Mouse (Mus musculus) layer of hippocampus, adult 9-11 months (tissue): Measurements from ENCODE around the gene Rasgef1b.

Experiments used
- DNase-seq: peaks from one replicate; pipeline ENCODE4 v3.0.0; 2022

Rasgef1b gene

GRCm38 (mm10) chr5:99434226-99434625, 294.6 kb downstream of the Rasgef1b start:
- DNase-seq, result no peak

GRCm38 (mm10) chr5:99432471-99432870, 296.4 kb downstream of the Rasgef1b start:
- no peak for DNase-seq

DNA sequence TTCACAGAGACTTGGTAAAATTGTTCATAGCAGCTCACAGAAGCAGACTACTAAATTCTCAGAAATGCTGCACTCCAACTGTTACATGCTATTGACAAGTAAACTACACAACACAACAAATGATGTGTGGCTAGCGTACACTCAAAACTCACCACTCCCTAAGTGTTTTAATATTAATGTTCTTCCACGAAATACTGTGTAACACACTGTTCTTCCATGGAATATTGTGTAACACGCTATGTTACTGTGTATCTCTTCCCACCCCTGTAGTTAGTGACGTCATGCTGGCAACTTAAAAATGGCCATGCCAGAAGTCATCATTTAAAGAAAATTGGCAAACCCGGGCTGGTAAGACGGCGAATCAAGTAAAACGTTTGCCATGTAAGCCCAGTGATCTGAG, 299.6 kb downstream of the Rasgef1b start:
- DNase-seq, result no peak

DNA sequence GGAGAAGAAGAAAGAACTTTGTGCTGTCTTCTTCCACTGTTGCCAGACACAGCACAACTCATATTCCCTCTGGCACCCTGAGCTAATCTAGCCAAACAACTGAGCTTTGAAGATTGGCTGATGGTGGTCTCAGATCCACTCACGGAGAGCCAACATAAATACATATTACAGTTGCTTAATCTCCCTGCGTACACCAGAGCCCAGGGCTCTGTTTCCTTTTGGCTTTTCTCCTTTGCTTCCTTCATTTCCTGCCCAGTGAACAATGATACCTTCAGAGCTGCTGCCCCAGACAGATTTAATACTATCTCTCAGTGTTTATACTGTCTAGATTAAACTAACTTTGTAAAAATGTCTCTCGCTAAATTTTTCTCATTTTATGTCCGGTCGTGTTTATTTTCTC, 300.2 kb downstream of the Rasgef1b start:
- DNase-seq, result no peak

DNA sequence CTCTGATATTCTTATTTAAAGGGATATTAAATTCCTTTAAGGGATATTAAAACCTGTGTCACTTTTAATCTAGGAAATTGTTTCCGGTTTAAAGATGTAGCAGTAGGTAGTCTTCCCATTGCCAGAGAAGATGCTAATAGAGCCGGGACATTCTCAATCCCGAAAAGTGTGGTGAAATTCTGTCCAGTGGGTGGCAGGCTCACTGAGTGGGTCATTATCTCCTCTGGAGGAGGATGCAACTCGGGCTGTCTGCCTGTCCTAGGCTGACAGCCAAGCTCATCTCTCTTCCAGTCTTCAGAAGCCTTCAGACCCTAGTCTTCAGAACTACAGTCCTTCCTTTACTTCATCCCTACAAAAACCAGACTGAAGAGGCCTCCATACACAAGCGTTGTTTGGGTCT, 305.6 kb downstream of the Rasgef1b start:
- DNase-seq, result no peak

GRCm38 (mm10) chr5:99422856-99423255, 306.0 kb downstream of the Rasgef1b start:
- DNase-seq, result no peak

GRCm38 (mm10) chr5:99422092-99422491, 306.8 kb downstream of the Rasgef1b start:
- DNase-seq, result no peak

- no peak for DNase-seq
Measured at GRCm38 (mm10) chr5:99419872-99420271, 309.0 kb downstream of the Rasgef1b start.

GRCm38 (mm10) chr5:99416902-99417301, 312.0 kb downstream of the Rasgef1b start:
- DNase-seq, result no peak

GRCm38 (mm10) chr5:99415676-99416075, 313.2 kb downstream of the Rasgef1b start:
- DNase-seq, result no peak

DNA sequence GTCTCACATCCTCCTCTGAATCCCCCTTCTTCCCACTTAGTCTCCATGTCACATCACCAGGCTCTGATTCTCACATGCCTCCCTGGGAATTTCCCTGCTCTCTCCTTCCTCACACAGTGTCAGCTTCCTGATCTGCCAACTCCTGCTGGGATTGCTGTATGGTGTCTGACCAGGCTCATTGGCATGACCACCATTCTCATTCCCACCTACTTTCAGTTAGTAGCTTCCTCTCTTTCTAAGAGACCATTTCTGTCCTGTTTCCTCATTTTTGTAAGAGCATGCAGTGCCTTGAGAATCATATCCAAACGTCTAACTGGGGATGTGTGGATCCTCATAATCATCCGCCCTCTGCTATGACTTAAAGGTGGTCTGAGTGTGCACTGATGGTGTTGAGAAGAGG, 313.8 kb downstream of the Rasgef1b start:
- DNase-seq, result no peak

- no peak for DNase-seq
Measured at GRCm38 (mm10) chr5:99414293-99414692, 314.6 kb downstream of the Rasgef1b start.

GRCm38 (mm10) chr5:99413851-99414250, 315.0 kb downstream of the Rasgef1b start:
- no peak for DNase-seq

- DNase-seq, result peak; percentile 10
Measured at GRCm38 (mm10) chr5:99413391-99413790, 315.5 kb downstream of the Rasgef1b start.

DNA sequence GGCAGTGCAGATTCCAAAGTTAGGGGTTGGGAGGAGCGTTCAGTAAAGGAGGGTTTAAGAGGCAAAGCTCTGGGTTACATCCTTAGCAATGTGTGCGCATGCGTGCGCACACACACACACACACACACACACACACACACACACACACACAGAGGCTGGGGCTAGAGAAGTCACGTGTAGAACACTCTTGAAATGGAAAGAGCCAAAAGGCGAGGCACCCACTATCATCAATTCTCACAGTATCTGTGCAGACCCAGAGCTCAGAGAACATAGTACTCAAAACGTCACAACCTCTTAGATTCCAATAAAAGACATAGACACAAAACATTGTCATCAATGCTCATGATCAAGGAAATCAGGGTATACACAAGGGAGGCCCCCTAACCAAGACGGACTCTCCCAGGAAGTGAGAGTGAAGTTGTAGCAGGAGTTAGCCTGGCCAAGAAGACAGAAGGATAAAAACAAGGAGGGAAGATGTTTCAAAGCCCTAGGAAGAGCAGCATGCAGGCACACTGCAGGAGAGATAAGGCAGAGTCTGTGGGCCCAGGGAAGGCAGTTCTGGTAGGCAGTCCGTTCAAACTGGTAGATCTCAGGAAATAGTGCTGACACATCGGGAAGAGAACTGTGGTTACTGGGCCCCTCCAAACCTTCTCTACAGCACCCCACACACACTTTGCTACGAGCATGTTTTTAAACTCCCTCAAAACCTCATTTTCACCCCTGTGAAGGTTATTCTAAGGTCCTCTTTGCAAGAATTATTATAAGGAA, 324.3 kb downstream of the Rasgef1b start:
- no peak for DNase-seq

DNA sequence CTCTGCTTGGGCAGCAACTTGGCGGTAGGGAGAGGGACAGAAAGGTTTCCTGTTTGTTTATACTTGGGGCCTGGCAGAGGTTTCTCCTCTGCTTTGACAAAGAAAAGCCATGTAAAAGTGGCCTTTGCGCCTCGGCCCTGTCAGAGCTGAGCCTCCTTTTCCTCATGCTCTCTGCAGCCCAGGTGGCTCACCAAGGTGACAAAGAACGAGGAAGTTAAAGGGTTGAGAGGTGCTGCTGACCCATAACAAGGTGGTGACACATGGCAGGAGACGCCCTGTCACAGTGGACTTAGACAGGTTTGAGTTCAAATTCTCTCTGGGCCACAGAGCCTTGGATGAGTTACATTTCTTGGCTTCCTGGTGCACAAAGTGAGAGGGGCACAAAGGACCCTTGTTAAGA, 325.5 kb downstream of the Rasgef1b start:
- no peak for DNase-seq

GRCm38 (mm10) chr5:99402784-99403183, 326.1 kb downstream of the Rasgef1b start:
- DNase-seq, result no peak

DNA sequence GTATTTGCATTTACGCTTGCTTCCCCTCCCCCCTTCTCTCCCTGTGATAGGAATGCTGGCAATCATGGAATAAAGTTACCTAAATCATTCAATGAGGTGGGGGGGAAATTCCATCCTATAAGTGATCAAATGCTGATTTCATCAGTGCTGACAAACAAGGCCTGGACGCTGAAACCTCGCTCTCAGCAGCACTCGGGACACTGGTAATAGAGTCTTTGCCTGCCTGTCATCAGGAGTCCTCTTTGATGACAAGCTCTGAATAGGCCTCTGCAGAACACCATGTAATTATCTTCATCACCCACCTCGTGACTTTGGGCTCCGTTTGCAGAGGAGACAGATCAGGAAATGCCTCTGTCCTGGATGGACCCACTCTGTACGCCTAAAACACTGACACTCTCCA, 326.6 kb downstream of the Rasgef1b start:
- no peak for DNase-seq

DNA sequence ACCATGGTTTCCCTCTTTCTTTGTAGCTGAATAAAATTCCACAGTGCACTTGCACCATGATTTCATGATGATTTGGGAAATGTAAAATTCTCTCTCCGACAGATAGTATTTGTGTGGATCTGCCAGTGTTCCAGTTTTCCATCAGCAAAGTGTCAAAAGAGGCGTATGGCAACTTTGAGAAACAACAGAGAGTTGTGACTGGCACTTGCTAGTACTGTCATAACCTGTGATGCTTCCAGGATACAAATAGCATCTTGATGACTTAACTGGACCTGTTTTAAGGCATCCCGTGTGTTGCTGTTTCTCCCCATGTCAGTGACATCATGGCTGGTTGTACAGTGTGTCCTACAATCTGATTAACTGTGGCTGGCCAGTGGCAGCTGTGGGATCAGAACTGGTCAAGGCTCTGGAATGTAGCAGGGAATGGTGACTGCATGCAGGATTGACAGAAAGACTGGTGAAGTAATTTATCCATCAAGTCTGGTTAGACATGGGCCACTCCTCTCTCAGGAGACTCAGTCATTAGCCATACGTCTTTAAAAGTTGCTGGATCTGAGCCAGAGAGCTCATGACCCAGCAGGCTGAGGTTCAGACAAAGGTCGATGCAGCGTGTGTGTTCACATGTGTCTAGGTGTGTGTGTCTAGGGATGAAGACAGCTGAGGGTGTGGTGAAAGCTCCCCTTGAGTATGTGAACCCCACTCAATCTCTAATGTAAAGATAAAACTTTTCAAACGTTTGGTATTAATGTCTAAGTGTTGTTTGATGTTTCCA, 328.8 kb downstream of the Rasgef1b start:
- no peak for DNase-seq

- no peak for DNase-seq
Measured at GRCm38 (mm10) chr5:99398472-99399070, 330.3 kb downstream of the Rasgef1b start.

GRCm38 (mm10) chr5:99394578-99394977, 334.3 kb downstream of the Rasgef1b start:
- peak; percentile 72 for DNase-seq

GRCm38 (mm10) chr5:99391525-99391924, 337.3 kb downstream of the Rasgef1b start:
- DNase-seq, result no peak

DNA sequence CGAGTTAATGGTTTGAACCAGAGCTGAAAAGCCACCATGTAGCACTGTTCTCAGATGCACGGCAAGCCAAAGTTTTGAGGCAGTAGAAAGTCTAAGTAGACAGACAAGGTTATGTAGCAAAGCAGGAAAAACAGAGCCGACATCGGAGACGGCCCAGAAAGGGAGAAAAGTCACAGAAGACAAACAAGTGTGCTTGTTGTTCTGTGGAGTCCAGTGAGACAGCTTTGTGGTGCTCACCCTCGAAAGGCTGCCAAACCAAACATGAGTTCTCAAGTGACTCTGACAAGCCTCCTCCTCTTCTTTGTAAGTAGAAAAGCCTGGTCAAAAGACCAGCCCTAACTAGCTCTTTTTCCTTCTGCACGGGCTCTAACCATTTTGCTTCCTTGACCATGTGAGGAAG, 338.1 kb downstream of the Rasgef1b start:
- no peak for DNase-seq

DNA sequence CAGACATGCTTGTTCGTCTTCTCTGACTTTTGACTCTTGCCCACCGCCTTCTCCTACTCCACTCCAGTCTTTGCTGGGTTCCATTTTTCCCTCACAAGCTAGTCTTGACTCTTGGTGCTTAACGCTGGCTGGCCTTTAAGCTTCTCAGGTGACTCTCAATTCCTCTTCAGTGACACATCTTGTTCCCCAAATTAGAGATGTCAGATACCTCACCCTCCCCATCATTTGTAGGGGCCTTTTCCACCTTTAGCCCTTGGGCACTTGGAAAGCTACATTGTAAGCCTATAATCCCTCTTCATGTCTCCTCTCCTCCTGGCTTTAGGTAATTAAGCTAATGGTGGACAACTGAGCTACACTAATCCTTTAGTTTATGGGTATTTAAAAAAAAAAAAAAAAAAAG, 338.6 kb downstream of the Rasgef1b start:
- no peak for DNase-seq
